Mouse (Mus musculus) forebrain, embryonic 16.5 days (tissue): Measurements from ENCODE around the gene Gjc2. TPM values are rescaled to one million over a fixed set of nuclear protein-coding genes. Genes with fewer than 3 reads are reported as not detected.
"Not testable (repeated sequence)": the region's sequence is repeated elsewhere in the genome, so short reads cannot be mapped to it uniquely, and the experiment has no call there.

Experiments used
- ATAC-seq: fragments of 200-750 bp; cut with Nextera tagmentation; 2 replicates; pipeline ENCODE4 v1.8.0; 2017; ENCODE audit warnings: mild to moderate bottlenecking, moderate library complexity
- H3K27ac ChIP-seq: fragments of 300-500 bp; sonication (generic); 2 replicates; pipeline ENCODE4 v1.5.1; 2014; ENCODE audit warnings: low read length, control low read depth
- H3K27me3 ChIP-seq: fragments of 300-500 bp; sonication (generic); replicated peaks from 2 replicates; pipeline ENCODE4 v1.6.1; 2014; ENCODE audit warnings: low read length; ENCODE audit not compliant: control insufficient read depth, insufficient read depth
- H3K36me3 ChIP-seq: fragments of 300-500 bp; sonication (generic); 2 replicates; pipeline ENCODE4 v1.6.1; 2014; ENCODE audit not compliant: control insufficient read depth, insufficient read depth
- H3K4me1 ChIP-seq: fragments of 300-500 bp; sonication (generic); replicated peaks from 2 replicates; pipeline ENCODE4 v1.6.1; 2014; ENCODE audit warnings: low read length; ENCODE audit not compliant: control insufficient read depth, insufficient read depth
- H3K4me2 ChIP-seq: fragments of 300-500 bp; sonication (generic); 2 replicates; pipeline ENCODE4 v1.6.1; 2014; ENCODE audit warnings: mild to moderate bottlenecking, low read length, control low read depth
- H3K4me3 ChIP-seq: fragments of 300-500 bp; sonication (generic); replicated peaks from 2 replicates; pipeline ENCODE4 v1.5.1; 2014; ENCODE audit warnings: mild to moderate bottlenecking, low read length, control low read depth
- H3K9ac ChIP-seq: fragments of 300-500 bp; sonication (generic); replicated peaks from 2 replicates; pipeline ENCODE4 v1.6.1; 2014; ENCODE audit warnings: low read depth, low read length, control low read depth
- H3K9me3 ChIP-seq: fragments of 300-500 bp; sonication (generic); 2 replicates; pipeline ENCODE4 v1.6.1; 2016; ENCODE audit warnings: low read length; ENCODE audit not compliant: control insufficient read depth
- WGBS: fragments of 180-500 bp; shearing (Covaris S2); extraction: QIAGEN DNeasy Blood & Tissue Kit; methylation state at CpG from one replicate; pipeline ENCODE4 v1.1.7; 2014; 5-methylcytosine and 5-hydroxymethylcytosine counted together
- polyA plus RNA-seq: library from polyadenylated mRNA; unstranded; fragments of >200 nt; fragmentation: Nextera tagmentation; extraction: Ambion mirVana; gene quantifications from 2 replicates; pipeline ENCODE4 v1.2.1, GENCODE M21; 2015

Gjc2 gene
- polyA plus RNA-seq, 1 experiment from 2014 or later, result 0.30 TPM

- ATAC-seq, result no peak
- Histone ChIP-seq H3K27me3 (no peaks in the 10 kb centered on the region), H3K4me1 (peaks cover 29% of the 10 kb centered on the region), H3K4me2 (no peak overlapping the region), H3K27ac (no peak overlapping the region), H3K36me3 (peaks cover 2% of the 10 kb centered on the region; the same call in 1 of the 2 replicates), H3K9me3 (no peaks in the 10 kb centered on the region), H3K9ac (no peak overlapping the region), H3K4me3 (no peak overlapping the region)
- 66% methylated on average over 2 of the region's 2 CpGs for WGBS
These were observed 41.5 kb upstream of the Gjc2 start for GRCm38 (mm10) chr11:59224470-59224869.

- H3K9ac ChIP-seq, result no peak overlapping the region
- peaks cover 2% of the 10 kb centered on the region; the same call in 1 of the 2 replicates for H3K36me3 ChIP-seq
- no peak overlapping the region for H3K4me2 ChIP-seq
- H3K9me3 ChIP-seq, result no peaks in the 10 kb centered on the region
- no peak overlapping the region for H3K27ac ChIP-seq
- peaks cover 29% of the 10 kb centered on the region for H3K4me1 ChIP-seq
- H3K27me3 ChIP-seq, result no peaks in the 10 kb centered on the region
- ATAC-seq, result no peak
- no peak overlapping the region for H3K4me3 ChIP-seq
- WGBS, result 94% methylated on average over 3 of the region's 3 CpGs
These were observed 41.0 kb upstream of the Gjc2 start for GRCm38 (mm10) chr11:59224025-59224424.

- no peak for ATAC-seq
- H3K4me1 ChIP-seq, result peaks cover 25% of the 10 kb centered on the region
- 89% methylated on average over 4 of the region's 4 CpGs for WGBS
- H3K36me3 ChIP-seq, result peaks cover 2% of the 10 kb centered on the region; the same call in 1 of the 2 replicates
- H3K27me3 ChIP-seq, result no peaks in the 10 kb centered on the region
- no peak overlapping the region for H3K4me2 ChIP-seq
- no peak overlapping the region for H3K9ac ChIP-seq
- H3K27ac ChIP-seq, result no peak overlapping the region
- H3K9me3 ChIP-seq, result no peaks in the 10 kb centered on the region
- H3K4me3 ChIP-seq, result no peak overlapping the region
These were observed 39.3 kb upstream of the Gjc2 start for GRCm38 (mm10) chr11:59222306-59222705.

DNA sequence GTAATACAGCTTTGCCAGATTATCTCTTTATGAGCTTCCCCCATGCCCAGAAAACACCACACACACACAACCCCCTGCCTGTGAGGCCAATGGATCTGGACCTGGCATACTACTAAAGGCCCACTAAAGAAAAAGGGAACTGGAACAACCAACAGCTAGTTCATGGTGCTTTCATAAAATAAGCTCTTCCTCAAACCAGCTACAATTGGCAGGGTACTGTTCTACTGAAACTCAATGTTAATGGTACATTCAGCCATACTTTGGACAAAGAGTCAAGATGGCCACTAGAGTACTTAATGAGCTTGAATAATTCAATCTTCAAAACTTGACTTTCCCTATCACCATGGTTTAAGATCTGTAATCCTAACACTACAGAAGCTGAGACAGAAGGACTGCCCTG is 38.6 kb upstream of the Gjc2 start:
- Histone ChIP-seq H3K4me3 (no peak overlapping the region), H3K27ac (no peak overlapping the region), H3K4me2 (no peak overlapping the region), H3K36me3 (peaks cover 2% of the 10 kb centered on the region; the same call in 1 of the 2 replicates), H3K4me1 (peaks cover 23% of the 10 kb centered on the region), H3K27me3 (no peaks in the 10 kb centered on the region), H3K9ac (no peak overlapping the region), H3K9me3 (no peaks in the 10 kb centered on the region)
- ATAC-seq, result no peak

- no peaks in the 10 kb centered on the region for H3K9me3 ChIP-seq
- H3K4me1 ChIP-seq, result peaks cover 5% of the 10 kb centered on the region
- H3K9ac ChIP-seq, result no peak overlapping the region
- peaks cover 4% of the 10 kb centered on the region; the same call in 1 of the 2 replicates for H3K36me3 ChIP-seq
- no peak overlapping the region for H3K4me2 ChIP-seq
- H3K27ac ChIP-seq, result no peak overlapping the region
- H3K4me3 ChIP-seq, result no peak overlapping the region
- H3K27me3 ChIP-seq, result no peaks in the 10 kb centered on the region
- ATAC-seq, result no peak
These were observed 36.1 kb upstream of the Gjc2 start for GRCm38 (mm10) chr11:59219064-59219463.

DNA sequence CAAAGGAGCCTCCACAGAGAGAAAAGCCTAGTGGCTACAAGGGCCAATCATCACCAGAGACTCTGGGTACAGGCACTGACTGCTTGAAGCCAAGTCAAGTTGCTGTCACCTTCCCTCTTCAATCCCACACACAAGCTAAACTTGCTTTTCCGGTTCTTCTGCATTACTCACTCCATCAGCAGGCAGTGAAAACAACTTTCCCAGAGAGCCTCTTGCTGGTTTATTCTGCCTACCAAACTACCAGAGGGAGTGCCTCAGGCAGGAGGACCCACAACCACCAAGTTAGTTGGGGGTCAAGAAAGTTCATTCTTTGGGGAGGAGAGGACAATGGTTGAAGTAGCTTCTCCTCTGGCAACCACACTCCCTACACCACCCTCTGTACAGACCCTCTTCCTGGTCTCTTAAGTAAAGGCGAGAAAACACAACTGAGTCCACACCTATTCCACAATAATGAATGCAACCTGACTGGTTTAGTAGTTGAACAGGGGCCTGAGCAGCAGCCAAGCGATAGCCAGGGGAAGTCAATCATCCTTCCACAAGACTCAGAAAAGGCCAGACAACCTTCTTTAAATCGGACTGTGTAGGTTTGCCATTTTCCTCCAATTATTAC is 35.5 kb upstream of the Gjc2 start:
- H3K9me3 ChIP-seq, result no peaks in the 10 kb centered on the region
- ATAC-seq, result no peak
- H3K36me3 ChIP-seq, result peaks cover 4% of the 10 kb centered on the region; the same call in 1 of the 2 replicates
- H3K9ac ChIP-seq, result no peak overlapping the region
- H3K4me2 ChIP-seq, result no peak overlapping the region
- no peaks in the 10 kb centered on the region for H3K27me3 ChIP-seq
- no peak overlapping the region for H3K4me3 ChIP-seq
- 91% methylated on average over 4 of the region's 4 CpGs for WGBS
- H3K27ac ChIP-seq, result no peak overlapping the region
- H3K4me1 ChIP-seq, result peaks cover 5% of the 10 kb centered on the region

- Histone ChIP-seq H3K27ac (peak overlapping the region; percentile 5), H3K4me2 (no peak overlapping the region), H3K9me3 (no peaks in the 10 kb centered on the region), H3K4me3 (no peak overlapping the region), H3K36me3 (peaks cover 8% of the 10 kb centered on the region; the same call in 1 of the 2 replicates), H3K4me1 (peaks cover 5% of the 10 kb centered on the region), H3K9ac (no peak overlapping the region), H3K27me3 (no peaks in the 10 kb centered on the region)
- ATAC-seq, result peak; percentile 79
- WGBS, result 67% methylated on average over 3 of the region's 3 CpGs
These were observed 33.9 kb upstream of the Gjc2 start for GRCm38 (mm10) chr11:59216955-59217354.

DNA sequence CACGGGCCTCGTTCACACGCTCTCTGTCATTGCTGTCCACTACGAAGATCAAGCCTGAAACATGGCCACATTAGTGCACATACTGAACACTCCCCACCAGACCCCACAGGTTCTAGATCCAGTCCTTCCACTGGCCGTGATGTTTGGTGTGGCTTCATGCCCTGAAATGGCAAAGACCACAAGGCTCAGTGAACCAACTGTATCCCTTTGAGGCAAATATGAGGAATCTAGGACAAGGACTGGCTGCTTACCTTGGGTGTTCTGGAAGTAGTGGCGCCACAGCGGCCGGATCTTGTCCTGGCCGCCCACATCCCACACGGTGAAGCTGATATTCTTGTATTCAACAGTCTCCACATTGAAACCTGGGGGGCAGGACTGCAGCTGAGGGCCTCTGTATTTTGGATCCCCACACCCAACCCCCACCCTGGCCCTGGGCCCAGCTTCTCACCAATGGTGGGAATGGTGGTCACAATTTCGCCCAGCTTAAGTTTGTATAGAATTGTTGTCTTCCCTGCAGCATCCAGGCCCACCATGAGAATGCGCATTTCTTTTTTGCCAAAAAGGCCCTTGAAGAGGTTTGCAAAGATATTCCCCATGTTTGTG is 30.0 kb upstream of the Gjc2 start:
- ATAC-seq, result no peak
- Histone ChIP-seq H3K36me3 (peaks cover 16% of the 10 kb centered on the region), H3K27me3 (no peaks in the 10 kb centered on the region), H3K9ac (no peak overlapping the region), H3K4me1 (peaks cover 22% of the 10 kb centered on the region), H3K9me3 (no peaks in the 10 kb centered on the region), H3K4me3 (no peak overlapping the region), H3K4me2 (no peak overlapping the region), H3K27ac (no peak overlapping the region)
- 89% methylated on average over 12 of the region's 12 CpGs for WGBS

DNA sequence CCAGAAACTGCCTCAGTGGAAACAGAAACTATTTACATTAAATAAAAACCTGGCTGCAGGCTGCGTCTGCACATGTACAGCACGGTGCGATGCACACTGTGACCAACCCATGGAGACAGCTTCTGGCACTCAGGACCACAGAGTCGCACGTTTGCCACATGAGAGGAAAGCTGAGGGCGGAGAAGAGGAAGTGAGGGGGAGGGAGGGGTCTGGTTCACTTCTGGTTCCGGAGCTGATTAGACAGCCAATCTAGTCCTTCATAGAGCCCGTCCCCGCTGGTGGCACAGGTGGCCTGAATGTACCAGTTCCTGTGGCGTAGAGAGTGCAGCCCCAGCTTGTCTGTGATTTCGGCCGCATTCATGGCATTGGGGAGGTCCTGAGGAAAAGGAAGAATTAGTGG is 29.3 kb upstream of the Gjc2 start:
- peaks cover 27% of the 10 kb centered on the region for H3K4me1 ChIP-seq
- H3K4me3 ChIP-seq, H3K9ac ChIP-seq, H3K9me3 ChIP-seq, H3K27me3 ChIP-seq, H3K27ac ChIP-seq, H3K4me2 ChIP-seq, ATAC-seq: not testable (repeated sequence)
- peaks cover 16% of the 10 kb centered on the region for H3K36me3 ChIP-seq
- 90% methylated on average over 12 of the region's 12 CpGs for WGBS
